Mouse (Mus musculus): Measurements from ENCODE around the gene Casp14. TPM values are rescaled to one million over a fixed set of nuclear protein-coding genes. Genes with fewer than 3 reads are reported as not detected.
"Not testable (repeated sequence)": the region's sequence is repeated elsewhere in the genome, so short reads cannot be mapped to it uniquely, and the experiment has no call there.

Gene Casp14
- polyA plus RNA-seq, 1 experiment, result 0.03 TPM

GRCm38 (mm10) chr10:78727035-78727434, 8.9 kb upstream of the Casp14 start:
- TF ChIP-seq CTCF (IDR thresholded peaks at IDR 0.05; ENCODE audit: borderline replicate concordance, extremely low read depth, insufficient read depth, insufficient read length) (no peak), POLR2A (IDR thresholded peaks at IDR 0.05; ENCODE audit: borderline replicate concordance, extremely low read depth, insufficient read depth, insufficient read length, poor library complexity, severe bottlenecking) (no peak)
- peak; percentile 87 for DNase-seq (ENCODE audit: low read depth)

GRCm38 (mm10) chr10:78723416-78723815, 5.3 kb upstream of the Casp14 start:
- peak; percentile 56 for DNase-seq (ENCODE audit: low read depth)

GRCm38 (mm10) chr10:78722654-78723053, 4.6 kb upstream of the Casp14 start:
- peak; percentile 89 for DNase-seq (ENCODE audit: low read depth)
- TF ChIP-seq CTCF (IDR thresholded peaks at IDR 0.05; ENCODE audit: borderline replicate concordance, extremely low read depth, insufficient read depth, insufficient read length) (no peak), POLR2A (IDR thresholded peaks at IDR 0.05; ENCODE audit: borderline replicate concordance, extremely low read depth, insufficient read depth, insufficient read length, poor library complexity, severe bottlenecking) (no peak)

More at GRCm38 (mm10) chr10:78723416-78723815, 5.3 kb upstream of the Casp14 start:
- TF ChIP-seq CTCF (IDR thresholded peaks at IDR 0.05; ENCODE audit: borderline replicate concordance, extremely low read depth, insufficient read depth, insufficient read length) (no peak), POLR2A (IDR thresholded peaks at IDR 0.05; ENCODE audit: borderline replicate concordance, extremely low read depth, insufficient read depth, insufficient read length, poor library complexity, severe bottlenecking) (no peak)

- TF ChIP-seq CTCF (IDR thresholded peaks at IDR 0.05; ENCODE audit: borderline replicate concordance, extremely low read depth, insufficient read depth, insufficient read length) (no peak), POLR2A (IDR thresholded peaks at IDR 0.05; ENCODE audit: borderline replicate concordance, extremely low read depth, insufficient read depth, insufficient read length, poor library complexity, severe bottlenecking) (no peak)
- no peak for DNase-seq (ENCODE audit: low read depth)
These were observed 3.9 kb upstream of the Casp14 start for GRCm38 (mm10) chr10:78722036-78722435.

- DNase-seq (ENCODE audit: low read depth), result no peak
- no peak for TF ChIP-seq POLR2A (IDR thresholded peaks at IDR 0.05; ENCODE audit: borderline replicate concordance, extremely low read depth, insufficient read depth, insufficient read length, poor library complexity, severe bottlenecking)
These were observed 1.9 kb downstream of the Casp14 start for GRCm38 (mm10) chr10:78716231-78716630.

- no peak for DNase-seq (ENCODE audit: low read depth)
- TF ChIP-seq CTCF (IDR thresholded peaks at IDR 0.05; ENCODE audit: borderline replicate concordance, extremely low read depth, insufficient read depth, insufficient read length) (no peak), POLR2A (IDR thresholded peaks at IDR 0.05; ENCODE audit: borderline replicate concordance, extremely low read depth, insufficient read depth, insufficient read length, poor library complexity, severe bottlenecking) (no peak)
These were observed 2.9 kb downstream of the Casp14 start for GRCm38 (mm10) chr10:78715156-78715555.

- no peak for DNase-seq (ENCODE audit: low read depth)
- TF ChIP-seq CTCF (IDR thresholded peaks at IDR 0.05; ENCODE audit: borderline replicate concordance, extremely low read depth, insufficient read depth, insufficient read length) (no peak), POLR2A (IDR thresholded peaks at IDR 0.05; ENCODE audit: borderline replicate concordance, extremely low read depth, insufficient read depth, insufficient read length, poor library complexity, severe bottlenecking) (no peak)
These were observed 4.0 kb downstream of the Casp14 start for GRCm38 (mm10) chr10:78714129-78714528.

GRCm38 (mm10) chr10:78710706-78711105, 7.4 kb downstream of the Casp14 start:
- no peak for DNase-seq (ENCODE audit: low read depth)
- TF ChIP-seq CTCF (IDR thresholded peaks at IDR 0.05; ENCODE audit: borderline replicate concordance, extremely low read depth, insufficient read depth, insufficient read length) (no peak), POLR2A (IDR thresholded peaks at IDR 0.05; ENCODE audit: borderline replicate concordance, extremely low read depth, insufficient read depth, insufficient read length, poor library complexity, severe bottlenecking) (no peak)

GRCm38 (mm10) chr10:78700881-78701280, 17.2 kb downstream of the Casp14 start:
- DNase-seq (ENCODE audit: low read depth), result no peak
- TF ChIP-seq CTCF (IDR thresholded peaks at IDR 0.05; ENCODE audit: borderline replicate concordance, extremely low read depth, insufficient read depth, insufficient read length) (no peak), POLR2A (IDR thresholded peaks at IDR 0.05; ENCODE audit: borderline replicate concordance, extremely low read depth, insufficient read depth, insufficient read length, poor library complexity, severe bottlenecking) (no peak)

GRCm38 (mm10) chr10:78689973-78690372, 28.1 kb downstream of the Casp14 start:
- DNase-seq (ENCODE audit: low read depth), result no peak
- TF ChIP-seq CTCF (IDR thresholded peaks at IDR 0.05; ENCODE audit: borderline replicate concordance, extremely low read depth, insufficient read depth, insufficient read length) (no peak), POLR2A (IDR thresholded peaks at IDR 0.05; ENCODE audit: borderline replicate concordance, extremely low read depth, insufficient read depth, insufficient read length, poor library complexity, severe bottlenecking) (no peak)

GRCm38 (mm10) chr10:78686995-78687577, 31.0 kb downstream of the Casp14 start:
- no peak for DNase-seq (ENCODE audit: low read depth)

GRCm38 (mm10) chr10:78670121-78670520, 48.0 kb downstream of the Casp14 start:
- DNase-seq (ENCODE audit: low read depth), result not testable (repeated sequence)

More at GRCm38 (mm10) chr10:78686995-78687577, 31.0 kb downstream of the Casp14 start:
- TF ChIP-seq POLR2A (IDR thresholded peaks at IDR 0.05; ENCODE audit: borderline replicate concordance, extremely low read depth, insufficient read depth, insufficient read length, poor library complexity, severe bottlenecking) (no peak), CTCF (IDR thresholded peaks at IDR 0.05; ENCODE audit: borderline replicate concordance, extremely low read depth, insufficient read depth, insufficient read length) (no peak)

- DNase-seq (ENCODE audit: low read depth), result not testable (repeated sequence)
These were observed 51.4 kb downstream of the Casp14 start for GRCm38 (mm10) chr10:78666696-78667095.
